Mouse (Mus musculus): ENCODE data around the gene Gm21974. TPM values are rescaled to one million over a fixed set of nuclear protein-coding genes. Genes with fewer than 3 reads are reported as not detected.
"Not testable (repeated sequence)": the region's sequence is repeated elsewhere in the genome, so short reads cannot be mapped to it uniquely, and the experiment has no call there.

Gm21974 gene
- not detected in 2 replicates for polyA plus RNA-seq (2015; fragmentation: Nextera tagmentation; extraction: Ambion mirVana)

DNA sequence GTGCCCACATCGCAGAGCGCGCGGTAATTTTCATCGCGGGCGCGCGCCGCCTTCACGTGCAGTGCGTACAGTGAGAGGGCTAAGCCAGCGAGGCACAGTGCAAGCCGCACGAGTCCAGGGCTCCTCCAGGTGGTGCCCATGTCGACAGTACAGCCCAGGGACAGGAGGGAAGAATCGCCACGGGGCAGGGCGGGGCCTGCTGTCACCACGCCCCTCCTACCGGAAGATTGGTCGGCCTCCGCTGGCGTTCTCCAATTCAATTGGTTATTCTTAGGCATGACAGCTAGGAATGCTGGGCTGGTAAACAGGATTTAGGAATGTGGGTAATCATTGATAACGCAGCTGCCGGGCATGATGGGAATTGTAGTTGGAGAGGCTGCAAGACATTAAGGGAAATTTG, at the start of gene Gm21974, which contains the start of gene Vkorc1:
Gene Gm21974 (minus strand): TSS at position 13 of the 400 bp plus-strand sequence.
Gene Vkorc1 (minus strand): TSS at position 176 of the 400 bp plus-strand sequence.
- 0% methylated on average over 26 of the region's 26 CpGs for WGBS
- H3K36me3 ChIP-seq = peaks cover 28% of the 10 kb centered on the region
- peaks cover 6% of the 10 kb centered on the region; the same call in 1 of the 2 replicates for H3K27me3 ChIP-seq
- peak within 1 kb of the TSS; percentile 69 for H3K27ac ChIP-seq
- H3K9ac ChIP-seq = peak within 1 kb of the TSS; percentile 81
- H3K4me2 ChIP-seq (replicated peaks) = peak within 1 kb of the TSS; percentile 83
- ATAC-seq (ENCODE audit: low FRiP score, low read depth) = peak; percentile 96
- no peaks in the 10 kb centered on the region for H3K9me3 ChIP-seq
- peaks cover 15% of the 10 kb centered on the region for H3K4me1 ChIP-seq
- H3K4me3 ChIP-seq = peak within 1 kb of the TSS; percentile 64

DNA sequence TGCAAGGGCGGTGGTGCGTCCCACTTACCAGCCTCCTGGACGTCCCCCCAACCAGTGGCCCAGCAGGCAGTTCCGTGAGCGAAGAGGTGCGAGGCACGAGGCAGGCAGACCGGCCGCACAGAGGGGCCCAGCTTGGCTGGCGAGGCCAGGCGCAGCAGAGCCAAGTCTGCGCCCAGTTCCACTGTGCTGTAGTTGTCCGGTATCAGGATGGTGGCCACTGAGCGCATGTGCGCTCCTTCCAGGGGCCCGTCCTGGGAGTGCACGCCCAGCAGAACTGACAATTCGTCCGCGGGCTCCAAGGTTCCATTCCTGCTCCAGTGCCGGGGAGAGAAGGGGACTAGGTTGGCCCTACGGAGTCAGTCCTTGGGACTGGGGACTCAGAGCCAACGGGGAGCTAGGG, 49.4 kb upstream of the Gm21974 start:
- Histone ChIP-seq H3K9ac (peak overlapping the region; percentile 35), H3K4me3 (peak overlapping the region; percentile 18)
- WGBS = 8% methylated on average over 23 of the region's 23 CpGs

DNA sequence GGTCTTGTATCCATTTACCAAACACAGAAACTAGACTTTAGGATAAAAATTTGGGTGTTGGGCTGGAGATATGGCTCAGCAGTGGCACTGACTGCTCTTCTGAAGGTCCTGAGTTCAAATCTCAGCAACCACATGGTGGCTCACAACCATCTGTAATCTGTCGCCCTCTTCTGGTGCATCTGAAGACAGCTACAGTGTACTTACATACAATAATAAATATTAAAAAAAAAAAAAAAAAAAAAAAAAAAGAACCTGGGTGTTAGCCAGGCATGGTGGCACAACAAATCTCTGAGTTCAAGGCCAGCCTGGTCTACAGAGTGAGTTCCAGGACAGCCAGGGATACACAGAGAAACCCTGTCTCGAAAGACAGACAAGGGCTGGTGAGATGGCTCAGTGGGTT, 46.8 kb upstream of the Gm21974 start:
- not testable (repeated sequence) for H3K27ac ChIP-seq; H3K9ac ChIP-seq; H3K36me3 ChIP-seq; H3K9me3 ChIP-seq; H3K4me1 ChIP-seq; H3K4me2 ChIP-seq (replicated peaks); H3K4me3 ChIP-seq; ATAC-seq (ENCODE audit: low FRiP score, low read depth)
- H3K27me3 ChIP-seq = peaks cover 41% of the 10 kb centered on the region
- 65% methylated on average over 2 of the region's 2 CpGs for WGBS

More for the DNA sequence above, 49.4 kb upstream of the Gm21974 start:
- Histone ChIP-seq H3K27ac (no peak overlapping the region), H3K36me3 (no peaks in the 10 kb centered on the region), H3K4me1 (peaks cover 5% of the 10 kb centered on the region; the same call in 1 of the 2 replicates), H3K4me2 (replicated peaks) (peak overlapping the region; percentile 42), H3K27me3 (peaks cover 43% of the 10 kb centered on the region), H3K9me3 (no peaks in the 10 kb centered on the region)
- ATAC-seq (ENCODE audit: low FRiP score, low read depth) = no peak

DNA sequence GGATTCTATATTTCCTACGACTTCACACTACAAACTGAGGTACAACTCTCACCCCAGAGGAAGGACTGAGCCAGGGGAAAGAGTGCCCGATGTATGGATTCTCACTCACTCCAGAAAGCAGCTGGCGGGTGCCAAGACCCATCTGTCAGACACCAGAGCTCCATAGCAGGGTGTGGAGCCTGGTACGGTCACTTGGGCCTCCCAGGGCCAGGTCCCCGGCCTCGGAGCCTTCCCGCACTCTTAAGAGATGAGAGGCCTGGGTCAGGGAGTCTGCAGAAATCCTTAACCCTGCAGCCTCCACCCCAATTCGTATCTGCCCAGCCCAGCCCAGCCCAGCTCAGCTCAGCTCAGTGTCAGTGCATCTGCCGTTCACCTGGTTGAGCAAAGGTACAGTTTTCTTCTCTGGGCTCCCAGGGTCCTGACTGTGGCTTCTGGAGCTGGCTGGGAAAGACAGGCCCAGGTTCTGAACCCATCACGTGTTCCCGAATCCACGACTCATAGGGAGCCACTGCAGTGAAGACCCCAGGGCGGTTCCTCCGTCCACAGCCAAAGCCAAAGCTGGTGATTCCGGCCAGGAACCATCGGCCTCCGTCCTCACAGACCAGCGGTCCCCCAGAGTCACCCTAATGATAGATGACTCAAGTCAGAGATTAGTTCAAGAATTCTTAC, 41.1 kb upstream of the Gm21974 start:
- no peak for ATAC-seq (ENCODE audit: low FRiP score, low read depth)
- Histone ChIP-seq H3K4me2 (replicated peaks) (peak overlapping the region; percentile 83), H3K27me3 (no peaks in the 10 kb centered on the region), H3K27ac (no peak overlapping the region), H3K9ac (peak overlapping the region; percentile 88), H3K4me3 (peak overlapping the region; percentile 73), H3K36me3 (no peaks in the 10 kb centered on the region), H3K4me1 (peaks cover 16% of the 10 kb centered on the region), H3K9me3 (no peaks in the 10 kb centered on the region)
- WGBS = 57% methylated on average over 18 of the region's 18 CpGs

DNA sequence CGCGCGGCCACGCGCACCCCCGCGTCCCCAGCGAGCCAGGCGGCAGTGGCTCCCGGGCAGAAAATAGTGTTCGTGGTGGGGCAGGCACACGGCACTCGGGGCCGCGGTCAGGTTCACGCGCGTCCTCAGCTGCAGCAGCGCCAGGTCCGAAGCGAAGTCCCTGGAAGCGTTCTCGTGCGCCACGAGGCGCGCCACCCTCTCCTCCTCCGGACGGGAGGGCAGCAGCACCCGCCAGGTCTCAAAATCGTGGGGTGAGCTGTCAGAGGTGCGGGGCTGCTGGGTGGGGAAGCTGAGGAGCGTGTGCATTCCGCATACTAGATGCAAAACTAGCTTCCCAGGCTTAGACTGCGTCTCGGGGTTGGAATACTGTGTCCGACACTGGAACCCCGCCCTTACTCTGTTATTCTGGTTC, 40.5 kb upstream of the Gm21974 start:
- Histone ChIP-seq H3K4me2 (replicated peaks) (peak overlapping the region; percentile 83), H3K9ac (peak overlapping the region; percentile 88), H3K36me3 (no peaks in the 10 kb centered on the region), H3K4me3 (peak overlapping the region; percentile 73), H3K27ac (peak overlapping the region; percentile 39; the same call in 1 of the 2 replicates), H3K9me3 (no peaks in the 10 kb centered on the region), H3K27me3 (no peaks in the 10 kb centered on the region; the same call in 1 of the 2 replicates), H3K4me1 (peaks cover 16% of the 10 kb centered on the region)
- 1% methylated on average over 38 of the region's 38 CpGs for WGBS
- peak; percentile 62 for ATAC-seq (ENCODE audit: low FRiP score, low read depth)

DNA sequence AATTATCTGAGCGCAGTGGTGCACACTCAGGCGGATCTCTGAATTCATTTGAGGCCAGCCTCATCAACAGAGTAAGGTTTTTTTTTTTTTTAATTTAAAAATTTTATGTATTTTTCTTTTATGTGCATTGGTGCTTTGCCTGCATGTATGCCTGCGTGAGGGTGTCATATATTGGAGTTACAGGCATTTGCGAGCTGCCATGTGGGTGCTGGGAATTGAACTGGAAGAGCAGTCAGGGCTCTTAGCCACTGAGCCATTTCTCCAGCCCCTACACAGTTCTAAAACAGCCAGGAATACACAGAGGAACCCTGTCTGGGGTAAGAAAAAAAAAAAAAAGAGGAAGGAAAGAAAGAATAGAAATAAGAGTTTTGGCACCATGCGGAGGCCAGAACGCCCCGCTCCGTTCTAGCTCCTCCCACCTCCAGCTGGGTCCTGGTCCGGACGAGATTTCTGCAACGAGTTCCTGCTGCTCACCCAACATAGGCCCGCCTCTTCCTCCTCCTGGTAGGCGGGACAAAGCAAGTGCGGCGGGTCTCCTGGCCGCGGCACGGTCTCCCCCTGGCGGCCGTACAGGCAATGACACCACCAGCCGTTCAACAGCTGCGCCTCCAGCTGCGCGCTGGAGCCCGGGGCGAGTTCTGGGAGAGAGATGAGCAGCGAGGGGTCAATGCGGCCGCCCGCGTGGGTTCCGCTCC, 39.9 kb upstream of the Gm21974 start:
- Histone ChIP-seq H3K9me3 (no peaks in the 10 kb centered on the region), H3K4me2 (replicated peaks) (peak overlapping the region; percentile 83), H3K9ac (peak overlapping the region; percentile 88), H3K27me3 (peaks cover 6% of the 10 kb centered on the region), H3K4me3 (peak overlapping the region; percentile 73), H3K27ac (peak overlapping the region; percentile 39; the same call in 1 of the 2 replicates), H3K36me3 (no peaks in the 10 kb centered on the region), H3K4me1 (peaks cover 16% of the 10 kb centered on the region)
- ATAC-seq (ENCODE audit: low FRiP score, low read depth) = peak; percentile 95
- 6% methylated on average over 32 of the region's 32 CpGs for WGBS

DNA sequence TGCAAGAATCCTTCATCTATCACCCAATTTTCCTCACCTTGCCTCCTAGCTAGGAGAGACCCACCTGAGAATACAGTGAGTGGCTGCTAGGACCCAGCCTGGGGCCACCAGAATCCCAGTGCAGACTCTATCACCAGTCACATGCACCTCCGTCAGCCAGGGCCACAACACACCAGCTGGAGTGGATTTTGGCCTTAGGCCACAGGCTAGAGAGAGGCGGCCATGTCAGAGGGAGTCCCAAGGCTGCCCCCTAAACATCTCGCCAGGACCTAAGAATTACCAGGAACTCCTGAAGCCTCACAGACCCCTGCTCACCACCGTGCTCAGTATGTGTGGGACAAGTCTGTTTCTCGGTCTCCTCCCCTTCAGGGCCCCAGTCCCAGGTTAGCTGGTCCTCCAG, 38.8 kb upstream of the Gm21974 start:
- H3K4me1 ChIP-seq = peaks cover 22% of the 10 kb centered on the region
- no peaks in the 10 kb centered on the region for H3K9me3 ChIP-seq
- H3K27me3 ChIP-seq = peaks cover 17% of the 10 kb centered on the region
- H3K36me3 ChIP-seq = no peaks in the 10 kb centered on the region
- no peak overlapping the region for H3K4me3 ChIP-seq
- ATAC-seq (ENCODE audit: low FRiP score, low read depth) = no peak
- WGBS = 83% methylated on average over 5 of the region's 5 CpGs
- no peak overlapping the region for H3K27ac ChIP-seq
- no peak overlapping the region for H3K9ac ChIP-seq
- no peak overlapping the region for H3K4me2 ChIP-seq (replicated peaks)

DNA sequence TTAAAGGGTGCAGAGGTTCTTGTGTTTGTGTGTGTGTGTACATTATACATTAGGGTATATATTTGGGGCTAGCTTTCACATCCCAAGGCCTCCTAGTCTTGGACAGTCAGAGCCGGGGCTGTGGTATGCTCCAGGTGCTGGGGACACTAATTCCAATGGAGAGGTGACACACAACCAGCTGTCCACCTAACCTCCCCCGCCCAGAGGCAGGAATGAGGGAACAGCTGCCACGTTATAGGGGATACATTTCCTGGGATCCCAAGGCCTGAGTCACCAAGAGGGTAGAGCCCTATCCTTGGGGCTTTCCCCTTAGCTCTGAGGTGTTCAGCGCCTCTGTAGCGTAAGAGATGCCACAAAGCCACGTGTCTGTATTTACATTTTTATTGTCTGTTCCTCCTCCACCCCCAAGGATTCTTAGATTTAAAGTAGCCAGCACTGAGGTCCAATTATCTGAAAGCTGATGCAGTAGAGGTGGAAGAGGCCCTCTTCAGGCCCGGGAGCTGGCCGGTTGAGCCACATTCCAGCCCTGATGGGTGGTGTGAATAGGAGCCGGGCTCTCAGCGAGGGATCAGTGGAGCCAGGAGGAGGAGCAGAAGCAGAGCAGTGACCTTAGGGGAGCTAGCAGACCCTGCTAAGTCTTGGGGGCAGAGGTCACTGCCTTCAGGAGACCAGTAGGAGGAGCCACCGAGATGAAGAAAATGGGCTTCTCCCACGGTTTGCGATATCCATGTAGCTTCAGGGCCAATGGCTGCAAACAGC, 37.2 kb upstream of the Gm21974 start:
- H3K27me3 ChIP-seq = peaks cover 33% of the 10 kb centered on the region
- H3K4me1 ChIP-seq = peaks cover 28% of the 10 kb centered on the region
- no peak overlapping the region for H3K27ac ChIP-seq
- no peaks in the 10 kb centered on the region for H3K36me3 ChIP-seq
- WGBS = 19% methylated on average over 13 of the region's 13 CpGs
- no peaks in the 10 kb centered on the region for H3K9me3 ChIP-seq
- H3K4me3 ChIP-seq = no peak overlapping the region
- no peak for ATAC-seq (ENCODE audit: low FRiP score, low read depth)
- 0 out of 2 replicates have a peak overlapping the region, but pooled peaks have one; percentile 8 for H3K9ac ChIP-seq
- no peak overlapping the region for H3K4me2 ChIP-seq (replicated peaks)

DNA sequence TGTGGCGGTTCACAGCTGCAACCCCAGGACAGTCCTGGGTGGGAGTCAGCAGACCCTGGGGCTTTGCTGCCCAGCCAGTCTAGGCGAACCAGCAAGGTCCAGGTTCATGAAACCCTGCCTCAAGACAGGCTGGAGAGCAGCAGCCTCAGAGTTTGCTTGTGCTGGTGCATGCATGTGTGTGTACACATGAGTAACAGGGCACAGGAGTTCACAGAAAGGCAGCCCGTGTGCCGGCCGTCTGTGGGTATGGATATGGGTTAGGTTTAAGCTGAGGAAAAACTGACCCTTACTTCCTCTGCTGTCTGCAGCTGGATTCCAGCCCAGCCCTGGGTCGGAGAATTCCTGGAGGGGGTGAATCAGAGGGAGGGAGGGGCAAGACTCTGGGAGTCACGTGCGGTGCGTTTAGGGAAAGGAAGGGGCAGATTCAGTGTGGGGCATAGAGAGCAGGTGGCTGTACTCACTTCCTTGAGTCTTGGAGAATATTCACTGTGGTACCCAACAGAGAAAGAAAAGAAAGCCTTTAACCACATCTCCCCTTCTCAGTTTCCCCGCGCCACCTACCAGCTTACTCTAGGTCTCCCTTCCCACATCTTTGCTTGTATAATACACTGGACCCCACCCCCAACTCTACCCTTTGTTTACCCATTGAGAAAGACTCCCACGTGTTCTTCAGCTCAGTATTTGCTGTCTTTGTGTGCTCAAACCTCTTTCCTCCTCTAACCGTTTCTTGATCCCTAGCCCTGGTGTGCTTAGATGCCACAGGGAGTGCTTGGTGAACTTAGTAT, 36.3 kb upstream of the Gm21974 start:
- Histone ChIP-seq H3K9me3 (no peaks in the 10 kb centered on the region), H3K27ac (no peak overlapping the region), H3K4me3 (no peak overlapping the region), H3K9ac (no peak overlapping the region), H3K4me2 (replicated peaks) (no peak overlapping the region), H3K36me3 (peaks cover 6% of the 10 kb centered on the region), H3K4me1 (peaks cover 28% of the 10 kb centered on the region), H3K27me3 (peaks cover 34% of the 10 kb centered on the region)
- ATAC-seq (ENCODE audit: low FRiP score, low read depth) = no peak
- WGBS = 44% methylated on average over 13 of the region's 13 CpGs

DNA sequence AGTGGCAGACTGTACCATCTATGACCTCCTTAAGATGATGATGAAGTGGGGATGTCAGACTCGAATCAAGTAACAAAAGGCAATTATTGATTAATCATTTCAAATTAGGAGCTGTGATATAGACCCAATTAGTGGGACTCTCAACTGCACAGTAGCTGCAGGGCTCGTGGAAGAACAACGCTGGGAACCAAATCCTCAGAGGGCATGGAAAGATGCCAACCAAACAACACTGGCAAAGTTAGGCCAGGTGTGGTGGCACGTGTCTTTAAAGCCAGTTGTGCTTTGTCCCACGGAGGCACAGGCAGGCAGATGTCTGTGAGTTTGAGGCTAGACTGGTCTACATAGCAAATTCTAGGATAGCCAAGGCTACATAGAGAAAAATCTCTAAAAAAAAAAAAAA, 35.4 kb upstream of the Gm21974 start:
- peaks cover 15% of the 10 kb centered on the region for H3K36me3 ChIP-seq
- no peaks in the 10 kb centered on the region for H3K9me3 ChIP-seq
- ATAC-seq (ENCODE audit: low FRiP score, low read depth) = no peak
- no peak overlapping the region for H3K27ac ChIP-seq
- no peak overlapping the region for H3K4me2 ChIP-seq (replicated peaks)
- H3K4me3 ChIP-seq = no peak overlapping the region
- peaks cover 34% of the 10 kb centered on the region for H3K27me3 ChIP-seq
- no peak overlapping the region for H3K9ac ChIP-seq
- peaks cover 21% of the 10 kb centered on the region for H3K4me1 ChIP-seq
- 80% methylated on average over 5 of the region's 5 CpGs for WGBS

DNA sequence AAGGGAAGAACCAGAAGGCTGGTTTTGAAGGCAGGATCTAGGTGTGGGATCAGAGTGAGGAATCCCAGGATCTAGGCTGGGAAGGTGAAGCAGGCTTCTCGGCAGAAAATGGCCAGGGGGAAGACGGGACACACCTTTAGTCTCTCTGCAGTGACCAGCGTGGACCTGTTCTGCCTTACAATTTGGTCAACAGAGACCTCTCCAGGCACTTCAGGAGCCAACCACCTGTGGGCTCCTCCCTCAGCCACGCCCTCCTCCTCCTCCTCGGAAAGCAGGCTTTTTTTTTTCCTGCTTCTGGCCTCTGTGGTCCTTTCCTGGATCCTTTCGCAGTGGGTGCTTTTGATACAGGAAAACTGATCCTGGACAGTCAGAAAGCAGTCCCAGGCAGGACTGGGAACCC, 34.7 kb upstream of the Gm21974 start, which contains the start of gene Prss8:
Gene Prss8 (minus strand): TSS at position 182 of the 400 bp plus-strand sequence.
- Histone ChIP-seq H3K27ac (no peak within 1 kb of the TSS), H3K4me3 (peak within 1 kb of the TSS; percentile 38), H3K27me3 (peaks cover 34% of the 10 kb centered on the region), H3K9me3 (no peaks in the 10 kb centered on the region), H3K36me3 (peaks cover 23% of the 10 kb centered on the region), H3K4me1 (peaks cover 19% of the 10 kb centered on the region), H3K9ac (peak within 1 kb of the TSS; percentile 54), H3K4me2 (replicated peaks) (peak within 1 kb of the TSS; percentile 56)
- ATAC-seq (ENCODE audit: low FRiP score, low read depth) = no peak
- 8% methylated on average over 6 of the region's 6 CpGs for WGBS

Measured in limb, embryonic 13.5 days (tissue).